Mouse (Mus musculus): ENCODE measurements around the gene Nr1h2. TPM values are rescaled to one million over a fixed set of nuclear protein-coding genes. Genes with fewer than 3 reads are reported as not detected.

Gene Nr1h2
- total RNA-seq, 2 experiments from 2014 or later = 58.3 to 67.3 TPM

DNA sequence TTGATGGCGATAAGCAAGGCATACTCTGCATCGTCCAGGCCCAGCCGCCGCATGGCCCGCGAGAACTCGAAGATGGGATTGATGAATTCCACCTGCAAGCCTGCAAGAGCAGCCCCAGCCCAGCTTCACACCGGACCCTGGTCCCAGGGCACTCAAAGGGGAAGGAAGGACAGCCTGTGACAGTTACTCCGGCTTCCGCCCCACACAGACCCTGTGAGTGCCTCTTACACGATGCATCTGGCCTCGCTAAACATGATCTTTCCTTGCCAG, 3.4 kb downstream of the Nr1h2 start:
- no peak for DNase-seq (ENCODE audit: low spot score in 2 of 2)

DNA sequence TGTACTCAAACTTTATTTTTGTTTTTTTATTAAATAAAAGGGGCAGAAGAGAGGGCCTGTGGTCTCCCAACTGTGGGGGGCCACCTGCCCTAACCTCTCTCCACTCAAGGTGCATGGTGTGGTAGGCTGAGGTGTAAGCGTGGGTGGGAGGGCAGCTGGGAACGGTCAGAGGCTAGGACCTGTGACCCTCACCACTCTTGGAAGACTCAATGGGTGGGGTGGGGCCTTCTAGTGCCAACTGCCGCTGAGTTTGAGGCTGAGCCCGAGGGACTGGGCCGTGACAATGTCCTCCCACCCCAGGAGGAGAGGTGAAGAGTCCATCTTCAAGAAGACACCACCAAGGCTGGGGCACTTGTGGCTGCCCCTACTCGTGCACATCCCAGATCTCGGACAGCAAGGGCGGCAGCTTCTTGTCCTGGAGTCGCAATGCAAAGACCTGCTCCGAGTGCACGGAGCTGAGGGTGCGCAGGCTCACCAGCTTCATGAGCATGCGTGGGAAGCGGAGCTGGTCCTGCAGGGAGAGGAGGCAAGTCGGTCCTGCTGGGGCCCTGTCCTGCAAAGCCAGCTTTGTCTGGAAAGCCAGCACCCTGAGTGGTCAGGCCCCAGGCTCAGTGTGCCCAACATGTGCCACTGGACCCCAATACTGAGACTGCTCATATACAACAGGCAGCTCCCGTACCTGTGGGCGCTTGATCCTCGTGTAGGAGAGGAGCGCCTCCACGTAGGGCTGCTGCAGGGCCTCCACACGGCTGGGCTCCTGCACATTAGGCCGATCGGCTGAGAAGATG, 3.9 kb downstream of the Nr1h2 start:
- no peak for DNase-seq (ENCODE audit: low spot score in 2 of 2)

DNA sequence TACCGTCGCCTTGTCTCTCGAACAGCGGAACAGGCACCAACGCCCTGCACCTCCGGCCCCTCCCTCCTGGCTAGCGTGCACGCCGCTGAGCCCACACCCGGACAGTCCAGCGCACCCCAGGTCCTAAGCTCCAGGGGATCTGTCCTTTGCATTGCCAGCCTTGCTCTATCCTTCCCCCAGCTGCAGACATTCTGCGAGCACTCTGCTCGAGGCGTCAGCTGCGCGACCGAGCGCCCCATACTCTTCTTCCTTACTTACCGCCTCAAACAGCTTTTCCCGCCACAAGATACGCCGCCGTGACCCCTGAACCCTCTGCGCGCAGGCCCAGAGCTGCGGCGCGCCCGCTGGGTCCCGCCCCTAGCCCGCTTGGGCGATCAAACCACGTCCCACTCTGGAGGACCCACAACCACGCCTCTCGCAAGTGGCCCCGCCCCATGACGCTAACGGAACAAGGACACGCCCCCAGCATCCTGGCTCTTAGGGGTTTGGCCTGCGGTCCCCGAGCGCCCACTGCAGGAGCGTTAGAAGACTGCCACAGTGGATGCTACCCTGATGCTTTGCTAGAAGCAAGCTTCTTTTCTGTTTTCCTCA, 5.2 kb downstream of the Nr1h2 start, which contains the start of gene Pold1:
TSS of gene Pold1 (minus strand) at position 353 of the 591 bp plus-strand sequence.
- DNase-seq (ENCODE audit: low spot score in 2 of 2) = peak; percentile 99

DNA sequence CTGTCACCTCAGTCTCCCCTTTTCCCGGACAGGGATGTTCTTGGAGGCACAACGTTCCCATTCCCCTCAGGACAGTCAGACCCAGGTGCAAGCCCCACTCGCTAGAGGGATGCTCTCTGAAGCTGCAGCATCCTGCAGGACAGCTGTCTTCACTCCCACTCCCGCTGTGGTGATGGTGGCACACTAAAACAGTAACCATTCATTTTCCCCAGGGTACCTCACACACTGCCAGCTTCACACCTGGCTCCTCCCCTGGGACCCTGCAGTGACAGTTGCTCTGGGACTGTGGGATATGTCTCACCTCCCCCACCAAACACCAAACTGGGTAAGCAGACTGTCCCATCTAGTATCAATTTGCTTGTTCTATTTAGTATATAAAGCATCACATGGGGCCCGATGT, 6.0 kb downstream of the Nr1h2 start:
- DNase-seq (ENCODE audit: low spot score in 2 of 2) = no peak

DNA sequence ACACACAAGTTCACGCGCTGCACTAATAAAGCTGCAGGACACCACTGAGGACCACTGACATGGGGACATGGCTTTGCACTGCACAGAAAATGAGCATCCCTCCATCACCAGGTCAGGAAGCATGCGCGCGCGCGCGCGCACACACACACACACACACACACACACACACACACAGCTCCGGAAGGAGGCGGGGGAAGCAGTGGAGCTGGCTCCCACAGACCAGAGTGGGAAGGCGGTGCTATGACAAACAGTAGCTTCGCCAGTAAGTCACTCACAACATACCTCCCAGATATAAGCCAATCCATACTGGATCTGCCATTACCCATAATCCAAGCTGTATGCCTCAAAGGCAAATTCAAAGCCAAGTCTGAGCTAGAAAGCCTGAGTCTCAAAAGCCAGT, 6.7 kb downstream of the Nr1h2 start:
- no peak for DNase-seq (ENCODE audit: low spot score in 2 of 2)

DNA sequence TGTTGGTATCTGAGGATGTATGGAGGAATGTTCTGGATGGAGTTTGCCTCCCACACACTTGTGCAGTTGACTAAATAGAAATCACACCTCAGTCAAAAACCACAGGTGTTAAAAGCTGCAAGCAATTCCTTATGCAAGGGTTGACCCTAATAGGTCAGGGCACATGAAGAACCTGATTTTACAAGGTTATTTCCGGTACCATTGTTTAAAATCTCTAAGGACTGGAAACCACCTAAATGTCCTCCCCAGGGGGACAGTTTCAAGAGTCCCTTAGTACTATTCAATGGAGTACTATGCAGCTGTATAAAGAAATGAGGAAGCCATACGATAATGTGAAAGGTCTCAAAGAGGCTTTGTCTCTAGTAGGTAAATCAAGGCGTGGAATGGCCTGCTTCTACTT, 7.5 kb downstream of the Nr1h2 start:
- no peak for DNase-seq (ENCODE audit: low spot score in 2 of 2)

DNA sequence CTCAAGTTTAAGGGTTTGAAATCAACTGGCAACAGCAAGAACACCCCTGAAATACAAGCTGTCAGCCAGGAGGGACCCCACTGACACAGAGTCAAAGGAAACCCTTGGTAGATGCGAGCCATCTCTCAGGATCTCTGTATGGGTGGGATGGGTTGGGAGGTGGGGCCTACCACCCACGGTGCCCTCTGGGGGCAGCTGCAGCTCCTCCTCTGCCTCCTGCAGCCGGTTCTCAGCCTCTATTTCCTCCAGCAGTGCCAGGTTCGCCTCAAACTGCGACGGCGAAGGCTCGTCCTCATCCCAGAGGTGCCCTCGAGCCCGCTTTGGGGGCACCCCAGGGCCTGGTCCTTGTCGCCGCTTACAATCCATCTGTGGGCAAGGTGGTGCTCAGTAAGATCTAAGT, 10.7 kb downstream of the Nr1h2 start:
- no peak for DNase-seq (ENCODE audit: low spot score in 2 of 2)

DNA sequence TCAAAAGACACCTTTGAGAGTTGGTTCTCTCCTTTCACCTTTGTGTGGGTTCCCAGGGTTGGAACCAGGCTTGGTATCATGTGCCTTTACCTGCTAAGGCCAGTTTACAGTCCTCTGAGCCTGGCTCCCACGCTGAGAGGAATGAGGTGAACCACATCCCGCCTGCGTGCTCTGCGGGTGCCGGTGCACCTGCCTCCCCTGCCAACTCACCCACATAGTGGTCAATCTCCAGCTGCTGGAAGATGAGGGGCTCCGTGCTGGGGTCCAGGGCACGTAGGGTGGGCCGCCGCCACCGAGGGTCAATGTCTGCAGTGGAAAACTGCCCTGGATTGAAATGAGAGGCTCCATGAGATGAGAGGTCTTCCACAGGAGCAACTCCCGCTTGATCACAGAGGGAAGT, 11.2 kb downstream of the Nr1h2 start:
- no peak for DNase-seq (ENCODE audit: low spot score in 2 of 2)

DNA sequence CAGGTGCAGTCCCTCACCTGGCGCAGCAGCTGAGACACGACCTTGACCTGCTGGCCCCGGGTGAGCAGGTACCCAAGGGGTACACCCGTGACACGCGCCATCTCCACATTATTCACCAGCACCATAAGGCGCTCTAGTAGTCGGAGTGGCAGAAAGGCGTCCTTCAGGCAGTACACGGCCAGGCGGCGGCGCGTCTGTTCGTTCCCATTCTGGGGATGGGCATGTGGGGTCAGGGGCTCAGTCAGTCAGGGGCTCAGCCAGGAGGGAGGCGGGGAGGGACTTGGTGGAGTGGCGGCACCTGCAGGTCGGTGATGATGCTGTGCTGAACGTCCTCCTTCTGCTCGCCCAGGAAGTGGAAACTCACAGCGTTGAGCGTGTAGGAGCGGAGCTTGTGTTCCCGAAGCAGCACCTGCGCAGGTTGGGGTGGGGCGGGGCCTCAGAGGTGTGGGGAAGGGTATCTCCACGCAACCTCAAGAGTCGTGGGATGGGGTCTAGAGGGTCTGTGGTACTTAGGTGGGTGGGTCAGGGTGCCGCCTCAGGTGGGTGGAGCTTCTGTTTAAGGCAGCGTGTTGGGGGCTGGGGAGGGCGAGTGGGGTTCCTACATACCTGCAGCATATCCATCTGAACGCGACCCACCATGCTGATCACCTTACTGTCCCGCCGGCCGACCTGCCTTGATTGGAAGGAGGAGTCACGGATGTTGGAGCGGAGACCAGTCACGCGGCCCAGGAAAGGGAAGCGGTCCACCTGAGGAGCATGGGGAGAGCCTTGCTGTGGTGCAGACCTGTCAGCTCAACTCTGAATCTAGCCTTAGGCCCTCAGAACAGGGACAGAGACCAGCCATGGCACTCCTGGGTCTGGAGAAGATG, 14.8 kb downstream of the Nr1h2 start:
- DNase-seq (ENCODE audit: low spot score in 2 of 2) = no peak

DNA sequence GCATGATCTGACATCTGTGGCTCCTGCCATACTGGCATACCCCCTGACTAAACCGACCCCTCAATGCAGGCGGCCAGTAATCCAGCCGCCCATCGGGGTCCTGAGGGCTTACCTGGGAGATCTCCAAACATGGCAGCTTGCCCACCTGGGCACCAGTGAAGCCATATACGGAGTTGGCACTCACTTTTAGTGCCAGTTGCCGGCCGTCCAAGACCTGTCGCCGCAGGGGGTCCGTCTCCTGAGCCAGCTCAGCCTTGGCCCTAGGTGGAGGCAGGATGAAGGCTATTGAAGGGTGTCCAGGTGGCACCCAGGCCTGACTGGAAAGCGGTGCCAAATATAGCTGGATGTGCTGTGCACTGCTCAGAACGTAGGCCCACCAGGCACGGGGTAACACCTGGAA, 16.3 kb downstream of the Nr1h2 start:
- DNase-seq (ENCODE audit: low spot score in 2 of 2) = no peak

DNA sequence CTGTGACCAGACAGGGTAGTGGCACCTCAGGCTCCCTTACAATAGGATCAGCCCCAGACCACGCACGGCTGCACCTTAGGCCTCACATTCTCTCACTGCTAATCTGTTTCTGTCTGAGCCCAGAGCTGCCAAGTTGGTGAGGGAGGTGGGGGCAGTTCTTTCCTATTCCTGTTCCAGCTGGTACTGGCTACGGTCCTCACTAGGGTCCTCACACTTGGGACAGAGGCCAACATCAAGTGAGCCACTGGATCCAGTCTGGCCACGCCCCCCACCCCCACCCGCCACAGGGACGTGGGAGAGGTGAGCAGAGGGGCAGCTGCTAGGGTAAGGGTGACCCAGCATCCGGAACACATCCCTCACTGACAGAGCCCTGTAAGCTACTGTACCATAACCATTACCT, 16.7 kb downstream of the Nr1h2 start:
- no peak for DNase-seq (ENCODE audit: low spot score in 2 of 2)

DNA sequence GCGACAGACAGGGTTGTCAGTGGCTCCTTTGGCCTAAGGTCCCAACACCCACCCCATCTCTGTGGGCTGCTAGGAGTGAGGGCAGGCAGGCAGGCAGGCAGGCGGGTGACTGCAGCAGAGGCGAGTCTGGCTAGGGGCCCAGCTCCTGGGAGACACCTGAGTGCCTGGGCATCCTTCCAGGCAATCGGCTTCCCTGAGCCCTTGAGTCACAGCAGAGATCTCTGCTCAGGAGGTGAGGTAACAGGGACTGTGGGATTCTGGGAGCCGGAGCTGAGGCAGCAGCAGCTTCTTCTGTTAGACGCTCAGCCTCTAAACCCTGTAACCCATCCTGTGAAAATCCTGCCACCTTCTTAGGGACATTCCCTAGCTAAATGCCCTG, 17.2 kb downstream of the Nr1h2 start:
- DNase-seq (ENCODE audit: low spot score in 2 of 2) = no peak

DNA sequence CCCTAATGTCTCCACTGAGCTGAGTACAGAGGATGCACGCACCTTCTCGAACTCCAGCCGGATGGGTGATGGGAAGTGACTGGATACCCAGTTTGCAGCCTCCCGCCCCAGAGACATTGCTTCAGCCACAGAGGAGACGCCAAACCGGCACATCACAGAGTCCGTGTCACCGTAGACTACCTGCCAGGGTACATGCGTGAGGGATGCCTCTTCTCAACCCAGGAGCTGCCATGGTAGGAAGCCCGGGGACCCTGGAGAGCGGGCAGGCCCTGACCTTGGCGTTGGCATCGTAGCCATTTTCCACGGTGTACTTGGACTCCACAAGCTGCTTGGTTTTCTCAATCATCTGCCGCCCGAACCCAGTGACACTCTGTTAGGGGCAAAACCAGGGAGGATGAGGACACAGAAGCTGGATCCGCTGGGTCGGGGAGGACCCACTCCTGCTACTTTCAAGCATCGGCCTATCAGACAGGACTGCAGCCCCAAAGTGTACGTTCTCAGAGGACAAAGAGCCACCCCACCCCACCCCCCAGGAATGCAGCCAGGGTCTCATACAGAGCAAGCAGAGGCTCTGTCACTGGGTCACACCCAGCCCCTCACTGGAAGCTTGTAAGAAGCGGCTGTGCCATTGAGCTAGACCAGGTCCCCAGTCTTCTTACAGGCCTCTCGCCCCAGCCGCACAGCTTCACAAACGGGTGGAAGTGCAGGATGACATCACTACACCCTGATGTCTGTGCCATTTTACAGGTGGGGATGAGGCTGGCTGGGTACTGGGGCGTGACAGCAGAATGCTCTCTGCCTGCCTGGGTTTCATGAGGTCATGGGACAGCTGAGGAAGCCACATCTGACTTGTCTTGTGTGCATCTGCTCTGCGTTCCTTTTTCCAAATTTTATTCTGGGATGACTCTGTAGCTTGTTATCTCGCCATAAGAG, 17.8 kb downstream of the Nr1h2 start:
- DNase-seq (ENCODE audit: low spot score in 2 of 2) = no peak

DNA sequence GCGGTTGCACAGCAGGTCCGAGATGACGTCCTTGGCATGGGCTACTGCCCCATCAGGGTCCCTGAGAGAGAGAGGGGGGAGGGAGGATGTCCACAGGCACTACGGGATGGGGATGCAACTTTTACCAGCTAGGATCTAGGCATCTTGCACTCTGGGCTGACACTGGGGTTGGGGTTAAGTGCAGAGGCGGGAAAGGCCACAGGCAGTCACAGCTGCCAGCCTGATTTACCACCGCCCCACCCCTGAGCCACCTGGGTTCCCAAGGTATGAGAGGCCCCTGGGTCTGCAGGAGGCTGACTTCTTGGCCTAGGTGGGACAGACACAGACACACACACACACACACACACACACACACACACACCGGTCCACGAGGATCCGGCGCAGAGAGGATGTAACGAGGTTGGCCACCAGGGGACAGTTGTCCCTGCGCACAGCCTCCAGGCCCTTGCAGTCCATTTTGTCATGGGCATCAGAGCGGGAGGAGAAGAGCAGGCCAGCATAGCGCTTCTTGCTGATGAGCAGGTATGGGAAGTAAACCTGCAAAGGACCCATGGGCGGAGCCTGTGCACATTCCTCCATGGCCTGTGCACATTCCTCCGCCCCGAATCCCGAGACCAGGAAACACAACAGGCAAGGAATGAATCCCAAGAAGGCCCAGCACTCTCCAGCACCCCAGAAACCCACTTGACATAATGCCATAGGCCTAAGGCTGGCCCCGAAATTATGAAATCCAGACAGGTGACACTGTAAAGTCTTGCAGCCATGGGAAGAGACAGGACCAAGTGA, 18.9 kb downstream of the Nr1h2 start:
- no peak for DNase-seq (ENCODE audit: low spot score in 2 of 2)

DNA sequence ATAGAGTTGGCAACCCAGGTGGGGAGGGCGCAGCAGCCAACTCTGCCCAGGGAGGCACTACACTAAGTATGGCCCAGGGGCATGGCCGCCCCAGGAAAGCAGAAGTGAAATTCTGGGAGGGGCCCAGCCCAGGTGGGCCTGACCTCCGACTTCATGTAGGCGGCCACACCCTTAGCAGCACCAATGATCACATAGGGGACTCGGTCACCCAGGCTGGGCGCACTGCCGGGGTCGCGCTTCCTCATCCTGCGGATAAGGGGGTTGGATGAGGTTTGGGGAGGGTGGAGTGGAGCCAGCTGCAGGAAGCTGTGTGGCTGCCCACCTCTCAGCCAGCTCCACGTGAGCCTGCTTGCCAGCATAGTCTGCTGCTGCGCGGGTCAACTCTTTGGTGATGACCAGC, 19.5 kb downstream of the Nr1h2 start:
- DNase-seq (ENCODE audit: low spot score in 2 of 2) = no peak

DNA sequence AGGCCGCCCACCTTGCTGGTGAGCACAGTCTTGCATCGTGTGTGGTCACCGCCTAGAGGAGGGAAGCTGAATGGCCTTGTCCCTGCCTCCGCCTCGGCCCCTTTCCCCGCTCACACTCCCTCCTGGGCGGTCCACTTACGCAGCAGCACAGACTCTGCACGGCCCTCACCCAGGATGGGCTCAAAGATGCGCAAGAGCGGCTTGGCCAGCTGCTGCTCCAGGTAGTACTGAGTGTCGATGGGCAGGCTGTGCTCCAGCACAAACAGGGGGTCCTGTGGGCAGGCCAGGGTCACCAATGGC, 20.1 kb downstream of the Nr1h2 start:
- no peak for DNase-seq (ENCODE audit: low spot score in 2 of 2)

DNA sequence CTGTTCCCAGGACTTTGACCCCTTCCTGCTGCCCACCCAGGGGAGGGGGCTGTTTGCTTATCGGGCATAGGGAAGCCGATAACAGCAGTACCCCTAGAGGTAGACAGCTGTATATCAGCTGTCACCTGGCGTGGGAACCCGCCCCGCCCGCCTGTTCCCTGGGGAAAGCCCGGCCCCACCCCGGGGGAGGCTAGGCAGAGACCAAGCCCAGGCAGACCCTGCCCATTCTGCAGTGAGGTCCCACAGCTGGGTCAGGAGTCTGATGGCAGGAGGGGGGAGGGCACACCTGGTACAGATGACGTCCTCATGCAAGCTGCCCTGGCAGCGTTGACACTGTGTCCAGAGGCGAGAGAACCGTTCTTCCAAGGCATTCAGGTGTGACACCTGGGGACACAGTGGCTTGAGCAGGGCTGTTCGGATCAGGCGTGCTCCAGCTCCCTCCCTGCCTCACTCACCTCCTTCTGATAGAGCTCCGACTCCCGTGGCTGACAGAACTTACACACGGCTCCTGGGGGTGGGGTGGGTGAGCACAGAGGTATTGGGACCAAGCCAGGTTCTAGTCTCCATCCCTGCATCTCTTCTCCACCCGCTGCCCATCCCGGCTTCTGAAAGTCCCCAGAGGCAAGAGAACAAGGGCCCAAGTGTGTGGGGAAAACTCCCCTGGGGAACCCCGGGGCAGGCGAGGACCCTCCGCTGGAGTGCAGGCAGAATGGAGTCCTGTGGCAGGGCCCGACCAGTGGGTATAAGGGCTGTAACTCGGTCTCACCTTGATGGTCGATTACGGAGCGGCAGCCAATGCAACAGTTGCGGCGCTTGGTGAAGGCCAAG, 20.6 kb downstream of the Nr1h2 start:
- DNase-seq (ENCODE audit: low spot score in 2 of 2) = no peak

DNA sequence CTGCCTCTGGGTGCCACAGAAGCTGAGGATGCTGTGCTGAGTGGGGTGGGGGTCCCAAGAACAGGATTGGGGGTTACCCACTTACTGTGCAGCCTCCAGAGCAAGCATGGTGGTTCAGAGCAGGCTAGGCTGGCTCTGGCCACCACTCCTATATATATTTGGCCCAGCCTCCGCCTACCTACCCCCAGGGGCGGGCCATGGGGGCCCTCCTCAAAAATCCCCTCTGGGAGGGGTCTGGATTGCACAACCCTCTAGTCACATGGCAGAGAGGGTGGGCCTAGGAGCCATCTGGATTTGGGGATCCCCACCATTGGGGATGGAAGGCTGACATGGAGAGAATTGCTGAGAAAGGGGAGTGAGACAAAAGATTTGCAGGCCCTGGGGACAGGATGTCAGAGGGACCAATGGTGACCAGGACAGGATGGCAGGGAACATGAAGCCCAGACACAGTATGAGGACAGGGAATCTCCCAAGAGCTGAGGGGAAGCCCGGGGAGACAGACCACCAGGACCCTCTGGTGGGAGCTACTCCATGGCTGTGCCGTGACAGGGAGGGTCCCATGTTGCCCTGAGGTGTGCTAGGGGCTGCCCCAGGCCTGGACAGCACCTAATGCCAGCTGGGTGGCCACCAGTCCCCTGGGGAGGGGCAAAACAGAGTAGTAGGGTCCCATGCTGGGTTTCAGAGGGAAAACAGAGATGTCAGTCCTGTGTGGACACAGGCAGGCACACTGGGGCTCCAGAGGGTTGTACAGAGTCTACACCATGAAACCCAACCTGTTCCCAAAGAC, 21.6 kb downstream of the Nr1h2 start, which contains the start of gene Spib:
TSS of gene Spib (minus strand) at position 126 of the 787 bp plus-strand sequence.
- no peak for DNase-seq (ENCODE audit: low spot score in 2 of 2)

DNA sequence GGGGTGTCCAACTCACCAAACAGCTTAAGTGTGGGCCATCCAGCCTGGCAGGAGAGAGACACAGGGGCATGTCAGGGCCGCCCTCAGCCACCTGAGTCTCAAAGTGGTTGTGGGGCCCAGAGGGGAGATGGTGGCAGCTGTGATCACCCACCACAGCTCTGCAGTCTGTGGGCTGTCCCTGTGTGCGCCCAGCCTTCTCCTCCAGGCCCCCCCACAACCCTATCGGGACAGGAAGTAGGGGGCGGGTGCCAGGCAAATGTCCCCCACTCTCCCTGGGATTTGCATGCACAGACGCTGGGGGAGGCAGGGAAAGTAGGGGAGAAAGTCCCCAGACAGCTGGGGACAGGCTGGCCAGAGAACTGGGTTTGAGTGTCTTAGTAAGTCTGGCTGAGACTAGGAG, 22.5 kb downstream of the Nr1h2 start:
- DNase-seq (ENCODE audit: low spot score in 2 of 2) = no peak
